Mouse (Mus musculus): Measurements from ENCODE around the gene Dip2c. TPM values are rescaled to one million over a fixed set of nuclear protein-coding genes. Genes with fewer than 3 reads are reported as not detected.

Dip2c gene
- polyA plus RNA-seq, 2 experiments from 2014 or later: 0.74 to 0.77 TPM

Other genes with a start within 250 kb of the Dip2c start
- gene Larp4b, start 182.6 kb upstream of the Dip2c start, polyA plus RNA-seq (2017; shearing (Covaris generic)): 10 to 100 TPM; 29.8 to 36.9 TPM

All from activated CD4-positive, CD25-positive, alpha-beta regulatory T cell, adult 4 months (primary cell).